Mouse (Mus musculus): ENCODE results near the gene Ctf1. TPM values are rescaled to one million over a fixed set of nuclear protein-coding genes. Genes with fewer than 3 reads are reported as not detected.

The Ctf1 gene
- total and polyA plus RNA-seq, 3 experiments = 2.8 to 7.2 TPM; not detected in 1

- TF ChIP-seq BHLHE40 (IDR thresholded peaks at IDR 0.05; ENCODE audit: borderline replicate concordance, low read depth, low read length) = no peak
- TF ChIP-seq GABPA (IDR thresholded peaks at IDR 0.05; ENCODE audit: low read depth, low read length) = no peak
- TF ChIP-seq HCFC1 (IDR thresholded peaks at IDR 0.05; ENCODE audit: low read depth, low read length) = peak; percentile 75
- TF ChIP-seq RAD21 (IDR thresholded peaks at IDR 0.05; ENCODE audit: low read depth, low read length) = no peak
- no peak for TF ChIP-seq MAZ (IDR thresholded peaks at IDR 0.05; ENCODE audit: low read depth, low read length)
- no peak; the same call in 1 of the 2 replicates for TF ChIP-seq MYB (IDR thresholded peaks at IDR 0.05; ENCODE audit: low read depth, low read length)
- peak; percentile 100 for TF ChIP-seq MYC (IDR thresholded peaks at IDR 0.05; ENCODE audit: low read depth, low read length)
- TF ChIP-seq MXI1 (IDR thresholded peaks at IDR 0.05; ENCODE audit: low read depth, low read length) = peak; percentile 98
- no peak for TF ChIP-seq MEF2A (IDR thresholded peaks at IDR 0.05; ENCODE audit: extremely low read depth, insufficient replicate concordance, low read depth, low read length, poor library complexity, severe bottlenecking)
- no peak for TF ChIP-seq NRF1 (IDR thresholded peaks at IDR 0.05; ENCODE audit: insufficient read depth, low read depth, low read length, poor library complexity, severe bottlenecking)
- TF ChIP-seq POLR2AphosphoS5 (IDR thresholded peaks at IDR 0.05; ENCODE audit: borderline replicate concordance, low read depth, low read length) = no peak
- no peak for TF ChIP-seq CHD1 (IDR thresholded peaks at IDR 0.05; ENCODE audit: low read depth, low read length)
Measured at GRCm38 (mm10) chr7:127766851-127767609, 54.5 kb downstream of the Ctf1 start (continued).

Other genes with a start within 250 kb of the Ctf1 start
- gene Fbrs, start 233.5 kb upstream of the Ctf1 start, total RNA-seq (2012; rRNA removed) = 7.5 TPM in 2 replicates
- gene Fbrs, start 233.5 kb upstream of the Ctf1 start, polyA plus RNA-seq (2012; ENCODE audit: insufficient read depth in 1 of 2, insufficient read length in 2 of 2, low read depth in 1 of 2, low replicate concordance in 2 of 2, missing spikeins in 1 of 2) = 10 to 100 TPM in 1 of 2 experiments, not detected in 1; 53.3 TPM
- gene Srcap, start 200.8 kb upstream of the Ctf1 start, total RNA-seq (2012; rRNA removed) = 20.3 and 22.3 TPM in 2 replicates
- gene Srcap, start 200.8 kb upstream of the Ctf1 start, polyA plus RNA-seq (2012; ENCODE audit: insufficient read depth in 1 of 2, insufficient read length in 2 of 2, low read depth in 1 of 2, low replicate concordance in 2 of 2, missing spikeins in 1 of 2) = 10 to 100 TPM; 34.3 to 45.1 TPM
- 9.0 and 12.0 TPM in 2 replicates for gene Gm42715, start 193.2 kb upstream of the Ctf1 start, total RNA-seq (2012; rRNA removed)
- 10 to 100 TPM in 1 of 2 experiments, not detected in 1; 25.4 TPM for gene Gm42715, start 193.2 kb upstream of the Ctf1 start, polyA plus RNA-seq (2012; ENCODE audit: insufficient read depth in 1 of 2, insufficient read length in 2 of 2, low read depth in 1 of 2, low replicate concordance in 2 of 2, missing spikeins in 1 of 2)
- not detected in 2 replicates for gene Tmem265, start 151.3 kb upstream of the Ctf1 start, total RNA-seq (2012; rRNA removed)
- not detected for gene Tmem265, start 151.3 kb upstream of the Ctf1 start, polyA plus RNA-seq (2012; ENCODE audit: insufficient read depth in 1 of 2, insufficient read length in 2 of 2, low read depth in 1 of 2, low replicate concordance in 2 of 2, missing spikeins in 1 of 2)
- gene Phkg2, start 139.4 kb upstream of the Ctf1 start, total RNA-seq (2012; rRNA removed) = 22.9 and 23.3 TPM in 2 replicates
- gene Phkg2, start 139.4 kb upstream of the Ctf1 start, polyA plus RNA-seq (2012; ENCODE audit: insufficient read depth in 1 of 2, insufficient read length in 2 of 2, low read depth in 1 of 2, low replicate concordance in 2 of 2, missing spikeins in 1 of 2) = 10 to 100 TPM in 1 of 2 experiments, not detected in 1; 70.8 TPM
- 3.6 and 6.9 TPM in 2 replicates for gene Ccdc189, start 124.1 kb upstream of the Ctf1 start, total RNA-seq (2012; rRNA removed)
- gene Ccdc189, start 124.1 kb upstream of the Ctf1 start, polyA plus RNA-seq (2012; ENCODE audit: insufficient read depth in 1 of 2, insufficient read length in 2 of 2, low read depth in 1 of 2, low replicate concordance in 2 of 2, missing spikeins in 1 of 2) = 1 to 10 TPM in 1 of 2 experiments, not detected in 1; 4.2 TPM
- gene Rnf40, start 124.0 kb upstream of the Ctf1 start, total RNA-seq (2012; rRNA removed) = 43.8 and 49.5 TPM in 2 replicates
- 10 to 100 TPM in 1 of 2 experiments, not detected in 1; 75.1 TPM for gene Rnf40, start 124.0 kb upstream of the Ctf1 start, polyA plus RNA-seq (2012; ENCODE audit: insufficient read depth in 1 of 2, insufficient read length in 2 of 2, low read depth in 1 of 2, low replicate concordance in 2 of 2, missing spikeins in 1 of 2)
- 9.4 and 12.6 TPM in 2 replicates for gene Zfp629, start 96.9 kb upstream of the Ctf1 start, total RNA-seq (2012; rRNA removed)
- 10 to 100 TPM in 1 of 2 experiments, not detected in 1; 10.8 TPM for gene Zfp629, start 96.9 kb upstream of the Ctf1 start, polyA plus RNA-seq (2012; ENCODE audit: insufficient read depth in 1 of 2, insufficient read length in 2 of 2, low read depth in 1 of 2, low replicate concordance in 2 of 2, missing spikeins in 1 of 2)
- 54.9 and 72.4 TPM in 2 replicates for gene Bcl7c, start 3.8 kb upstream of the Ctf1 start, total RNA-seq (2012; rRNA removed)
- 10 to 100 TPM in 1 of 2 experiments, not detected in 1; 98.4 TPM for gene Bcl7c, start 3.8 kb upstream of the Ctf1 start, polyA plus RNA-seq (2012; ENCODE audit: insufficient read depth in 1 of 2, insufficient read length in 2 of 2, low read depth in 1 of 2, low replicate concordance in 2 of 2, missing spikeins in 1 of 2)
- gene Ctf2, start 19.4 kb downstream of the Ctf1 start, total RNA-seq (2012; rRNA removed) = 0.36 and 0.39 TPM in 2 replicates
- gene Ctf2, start 19.4 kb downstream of the Ctf1 start, polyA plus RNA-seq (2012; ENCODE audit: insufficient read depth in 1 of 2, insufficient read length in 2 of 2, low read depth in 1 of 2, low replicate concordance in 2 of 2, missing spikeins in 1 of 2) = 1 to 10 TPM in 1 of 2 experiments, not detected in 1; 1.0 TPM
- 37.7 and 46.7 TPM in 2 replicates for gene Fbxl19, start 31.8 kb downstream of the Ctf1 start, total RNA-seq (2012; rRNA removed)
- 10 to 100 TPM in 1 of 2 experiments, not detected in 1; 58.3 TPM for gene Fbxl19, start 31.8 kb downstream of the Ctf1 start, polyA plus RNA-seq (2012; ENCODE audit: insufficient read depth in 1 of 2, insufficient read length in 2 of 2, low read depth in 1 of 2, low replicate concordance in 2 of 2, missing spikeins in 1 of 2)
- gene Orai3, start 57.1 kb downstream of the Ctf1 start, total RNA-seq (2012; rRNA removed) = 31.4 and 37.5 TPM in 2 replicates
- gene Orai3, start 57.1 kb downstream of the Ctf1 start, polyA plus RNA-seq (2012; ENCODE audit: insufficient read depth in 1 of 2, insufficient read length in 2 of 2, low read depth in 1 of 2, low replicate concordance in 2 of 2, missing spikeins in 1 of 2) = 10 to 100 TPM in 1 of 2 experiments, not detected in 1; 47.2 TPM
- 9.2 and 10.3 TPM in 2 replicates for gene Setd1a, start 63.9 kb downstream of the Ctf1 start, total RNA-seq (2012; rRNA removed)
- 10 to 100 TPM in 1 of 2 experiments, not detected in 1; 55.9 TPM for gene Setd1a, start 63.9 kb downstream of the Ctf1 start, polyA plus RNA-seq (2012; ENCODE audit: insufficient read depth in 1 of 2, insufficient read length in 2 of 2, low read depth in 1 of 2, low replicate concordance in 2 of 2, missing spikeins in 1 of 2)
- gene Gm49388, start 72.9 kb downstream of the Ctf1 start, total RNA-seq (2012; rRNA removed) = 0.73 and 0.88 TPM in 2 replicates
- gene Gm49388, start 72.9 kb downstream of the Ctf1 start, polyA plus RNA-seq (2012; ENCODE audit: insufficient read depth in 1 of 2, insufficient read length in 2 of 2, low read depth in 1 of 2, low replicate concordance in 2 of 2, missing spikeins in 1 of 2) = 1 to 10 TPM in 1 of 2 experiments, not detected in 1; 1.3 TPM
- gene Hsd3b7, start 87.9 kb downstream of the Ctf1 start, total RNA-seq (2012; rRNA removed) = 0.59 and 1.4 TPM in 2 replicates
- gene Hsd3b7, start 87.9 kb downstream of the Ctf1 start, polyA plus RNA-seq (2012; ENCODE audit: insufficient read depth in 1 of 2, insufficient read length in 2 of 2, low read depth in 1 of 2, low replicate concordance in 2 of 2, missing spikeins in 1 of 2) = under 1 TPM in 1 of 2 experiments, not detected in 1; 0.75 TPM
- gene Stx4a, start 111.6 kb downstream of the Ctf1 start, total RNA-seq (2012; rRNA removed) = 44.4 and 47.8 TPM in 2 replicates
- 100 to 1,000 TPM in 1 of 2 experiments, not detected in 1; 121 TPM for gene Stx4a, start 111.6 kb downstream of the Ctf1 start, polyA plus RNA-seq (2012; ENCODE audit: insufficient read depth in 1 of 2, insufficient read length in 2 of 2, low read depth in 1 of 2, low replicate concordance in 2 of 2, missing spikeins in 1 of 2)
- gene Stx1b, start 111.8 kb downstream of the Ctf1 start, total RNA-seq (2012; rRNA removed) = 0.03 and 0.15 TPM in 2 replicates
- gene Stx1b, start 111.8 kb downstream of the Ctf1 start, polyA plus RNA-seq (2012; ENCODE audit: insufficient read depth in 1 of 2, insufficient read length in 2 of 2, low read depth in 1 of 2, low replicate concordance in 2 of 2, missing spikeins in 1 of 2) = under 1 TPM in 1 of 2 experiments, not detected in 1; 0.56 TPM
- 30.1 and 35.8 TPM in 2 replicates for gene Zfp646, start 163.5 kb downstream of the Ctf1 start, total RNA-seq (2012; rRNA removed)
- gene Zfp646, start 163.5 kb downstream of the Ctf1 start, polyA plus RNA-seq (2012; ENCODE audit: insufficient read depth in 1 of 2, insufficient read length in 2 of 2, low read depth in 1 of 2, low replicate concordance in 2 of 2, missing spikeins in 1 of 2) = 10 to 100 TPM in 1 of 2 experiments, not detected in 1; 38.2 TPM
- 7.7 and 9.1 TPM in 2 replicates for gene Zfp668, start 164.1 kb downstream of the Ctf1 start, total RNA-seq (2012; rRNA removed)
- 10 to 100 TPM in 1 of 2 experiments, not detected in 1; 15.6 TPM for gene Zfp668, start 164.1 kb downstream of the Ctf1 start, polyA plus RNA-seq (2012; ENCODE audit: insufficient read depth in 1 of 2, insufficient read length in 2 of 2, low read depth in 1 of 2, low replicate concordance in 2 of 2, missing spikeins in 1 of 2)
- 0.10 and 0.15 TPM in 2 replicates for gene Prss53, start 178.2 kb downstream of the Ctf1 start, total RNA-seq (2012; rRNA removed)
- under 1 TPM in 1 of 2 experiments, not detected in 1; 0.77 TPM for gene Prss53, start 178.2 kb downstream of the Ctf1 start, polyA plus RNA-seq (2012; ENCODE audit: insufficient read depth in 1 of 2, insufficient read length in 2 of 2, low read depth in 1 of 2, low replicate concordance in 2 of 2, missing spikeins in 1 of 2)
- not detected in 2 replicates for gene Gm21974, start 182.7 kb downstream of the Ctf1 start, total RNA-seq (2012; rRNA removed)
- not detected for gene Gm21974, start 182.7 kb downstream of the Ctf1 start, polyA plus RNA-seq (2012; ENCODE audit: insufficient read depth in 1 of 2, insufficient read length in 2 of 2, low read depth in 1 of 2, low replicate concordance in 2 of 2, missing spikeins in 1 of 2)
- 28.7 and 36.2 TPM in 2 replicates for gene Vkorc1, start 182.9 kb downstream of the Ctf1 start, total RNA-seq (2012; rRNA removed)
- gene Vkorc1, start 182.9 kb downstream of the Ctf1 start, polyA plus RNA-seq (2012; ENCODE audit: insufficient read depth in 1 of 2, insufficient read length in 2 of 2, low read depth in 1 of 2, low replicate concordance in 2 of 2, missing spikeins in 1 of 2) = 10 to 100 TPM in 1 of 2 experiments, not detected in 1; 66.4 TPM
- 32.6 and 35.0 TPM in 2 replicates for gene Bckdk, start 191.3 kb downstream of the Ctf1 start, total RNA-seq (2012; rRNA removed)
- 100 to 1,000 TPM in 1 of 2 experiments, not detected in 1; 126 TPM for gene Bckdk, start 191.3 kb downstream of the Ctf1 start, polyA plus RNA-seq (2012; ENCODE audit: insufficient read depth in 1 of 2, insufficient read length in 2 of 2, low read depth in 1 of 2, low replicate concordance in 2 of 2, missing spikeins in 1 of 2)
- 40.3 and 45.8 TPM in 2 replicates for gene Kat8, start 199.8 kb downstream of the Ctf1 start, total RNA-seq (2012; rRNA removed)
- 10 to 100 TPM in 1 of 2 experiments, not detected in 1; 39.5 TPM for gene Kat8, start 199.8 kb downstream of the Ctf1 start, polyA plus RNA-seq (2012; ENCODE audit: insufficient read depth in 1 of 2, insufficient read length in 2 of 2, low read depth in 1 of 2, low replicate concordance in 2 of 2, missing spikeins in 1 of 2)
- gene Prss8, start 217.4 kb downstream of the Ctf1 start, total RNA-seq (2012; rRNA removed) = 0.12 TPM in 1 of 2 replicates, not detected in the other
- under 1 TPM in 1 of 2 experiments, not detected in 1; 0.21 TPM for gene Prss8, start 217.4 kb downstream of the Ctf1 start, polyA plus RNA-seq (2012; ENCODE audit: insufficient read depth in 1 of 2, insufficient read length in 2 of 2, low read depth in 1 of 2, low replicate concordance in 2 of 2, missing spikeins in 1 of 2)
- 1.7 and 1.9 TPM in 2 replicates for gene Prss36, start 234.0 kb downstream of the Ctf1 start, total RNA-seq (2012; rRNA removed)
- 1 to 10 TPM in 1 of 2 experiments, not detected in 1; 5.1 TPM for gene Prss36, start 234.0 kb downstream of the Ctf1 start, polyA plus RNA-seq (2012; ENCODE audit: insufficient read depth in 1 of 2, insufficient read length in 2 of 2, low read depth in 1 of 2, low replicate concordance in 2 of 2, missing spikeins in 1 of 2)

All from MEL (cell line).